8 mouse cellular contexts compared by ENCODE assay signal in genomic region chr15:31569325-31570022, GRCm38 (mm10). TPM values are rescaled to one million over a fixed set of nuclear protein-coding genes. Genes with fewer than 3 reads are reported as not detected.
A peak's percentile ranks its signal among the peaks of the same experiment; 100 is the strongest.
DNase-seq lines count a peak whose midpoint lies in the region; ATAC-seq and TF ChIP-seq lines count a peak whose summit lies in the region.

No protein-coding gene starts in this region.

- H3K4me2 ChIP-seq in forebrain, embryonic 16.5 days (ENCODE audit: low read length): no peak overlapping the region

- H3K27ac ChIP-seq in kidney, adult 2 months (ENCODE audit: insufficient read depth, low read depth, low read length): peak overlapping the region; percentile 65
- no peak overlapping the region for H3K27ac ChIP-seq in forebrain, embryonic 16.5 days (ENCODE audit: low read length)

- 35% methylated on average over 9 of the region's 9 CpGs for WGBS in kidney, adult 2 months
- 59% methylated on average over 9 of the region's 9 CpGs for WGBS in forebrain, embryonic 16.5 days

- no peaks in the 10 kb centered on the region for H3K27me3 ChIP-seq in kidney, adult 2 months (replicated peaks; ENCODE audit: control insufficient read depth, insufficient read depth, low read length)
- no peaks in the 10 kb centered on the region for H3K27me3 ChIP-seq in forebrain, embryonic 16.5 days (replicated peaks; ENCODE audit: control insufficient read depth, insufficient read depth, low read length)

- H3K36me3 ChIP-seq in kidney, adult 2 months (ENCODE audit: control insufficient read depth, insufficient read depth, low read length): no peaks in the 10 kb centered on the region
- no peaks in the 10 kb centered on the region for H3K36me3 ChIP-seq in forebrain, embryonic 16.5 days (ENCODE audit: control insufficient read depth, insufficient read depth)

- TF ChIP-seq CTCF in kidney, adult 2 months (conservative IDR thresholded peaks at IDR 0.05; ENCODE audit: insufficient read depth, insufficient read length, low read depth, low read length): no peak; the same call in 1 of the 2 replicates

- no peak overlapping the region for H3K9ac ChIP-seq in forebrain, embryonic 16.5 days (replicated peaks; ENCODE audit: low read depth, low read length)

- H3K4me3 ChIP-seq in kidney, adult 2 months (ENCODE audit: insufficient read depth, low read depth, low read length): peak overlapping the region; percentile 29; the same call in 1 of the 2 replicates
- H3K4me3 ChIP-seq in forebrain, embryonic 16.5 days (replicated peaks; ENCODE audit: low read length): no peak overlapping the region

- no peaks in the 10 kb centered on the region for H3K9me3 ChIP-seq in forebrain, embryonic 16.5 days (ENCODE audit: control insufficient read depth, low read length)

- intact Hi-C loops in heart, postnatal 25 days (cut with DNase I): loop anchor here (5.0 kb wide), 1 partner anchor 37 kb away; the partner anchor contains the start of gene March6

- DNase-seq in heart, adult 11 months: peak; percentile 89
- no peak for DNase-seq in heart, postnatal 25 days (ENCODE audit: low spot score)
- peak; percentile 87 for DNase-seq in adipocyte (ENCODE audit: low spot score)
- DNase-seq in kidney, adult 2 months: peak; percentile 95
- DNase-seq in ovary, postnatal 14 days (ENCODE audit: low spot score): peak; percentile 34
- DNase-seq in layer of hippocampus, postnatal 25 days (ENCODE audit: extremely low spot score in 1 of 2, low spot score in 1 of 2): no peak
- DNase-seq in spleen, postnatal 36 days (ENCODE audit: low spot score in 2 of 2): no peak

- peaks cover 27% of the 10 kb centered on the region for H3K4me1 ChIP-seq in kidney, adult 2 months (ENCODE audit: control insufficient read depth, insufficient read depth, low read length)
- H3K4me1 ChIP-seq in forebrain, embryonic 16.5 days (replicated peaks; ENCODE audit: control insufficient read depth, insufficient read depth, low read length): no peaks in the 10 kb centered on the region

- ATAC-seq in forebrain, embryonic 16.5 days: no peak

- no peak for TF ChIP-seq POLR2A in kidney, adult 2 months (IDR thresholded peaks at IDR 0.05; ENCODE audit: low read depth, low read length)

RNA-seq across cellular contexts. Expression of gene Cmbl, which starts 4.3 kb away (rescaled TPM):
- total RNA-seq in heart, postnatal 25 days (2021): 10 to 100 TPM; 28.0 to 31.2 TPM
- 343 and 361 TPM in 2 replicates for polyA plus RNA-seq in kidney, adult 2 months (2012; rRNA removed)
- 8.6 and 8.9 TPM in 2 replicates for polyA plus RNA-seq in forebrain, embryonic 16.5 days (2015; fragmentation: Nextera tagmentation; extraction: Ambion mirVana)
- total RNA-seq in layer of hippocampus, postnatal 25 days (2021): 10 to 100 TPM; 10.1 to 13.5 TPM

RNA-seq across cellular contexts. Expression of gene Cct5, which starts 32.1 kb away (rescaled TPM):
- 100 to 1,000 TPM; 147 to 158 TPM for total RNA-seq in heart, postnatal 25 days (2021)
- 87.3 and 102 TPM in 2 replicates for polyA plus RNA-seq in kidney, adult 2 months (2012; rRNA removed)
- polyA plus RNA-seq in forebrain, embryonic 16.5 days (2015; fragmentation: Nextera tagmentation; extraction: Ambion mirVana): 538 and 575 TPM in 2 replicates
- 100 to 1,000 TPM; 233 to 257 TPM for total RNA-seq in layer of hippocampus, postnatal 25 days (2021)

RNA-seq across cellular contexts. Expression of gene Fam173b, which starts 32.2 kb away (rescaled TPM):
- 10 to 100 TPM; 19.6 to 22.9 TPM for total RNA-seq in heart, postnatal 25 days (2021)
- 10.8 and 13.6 TPM in 2 replicates for polyA plus RNA-seq in kidney, adult 2 months (2012; rRNA removed)
- 9.5 and 10.2 TPM in 2 replicates for polyA plus RNA-seq in forebrain, embryonic 16.5 days (2015; fragmentation: Nextera tagmentation; extraction: Ambion mirVana)
- 10 to 100 TPM; 11.8 to 13.3 TPM for total RNA-seq in layer of hippocampus, postnatal 25 days (2021)

RNA-seq across cellular contexts. Expression of gene March6, which starts 38.6 kb away (rescaled TPM):
- 100 to 1,000 TPM; 100 to 111 TPM for total RNA-seq in heart, postnatal 25 days (2021)
- polyA plus RNA-seq in kidney, adult 2 months (2012; rRNA removed): 36.1 and 46.6 TPM in 2 replicates
- polyA plus RNA-seq in forebrain, embryonic 16.5 days (2015; fragmentation: Nextera tagmentation; extraction: Ambion mirVana): 95.4 and 96.8 TPM in 2 replicates
- 100 to 1,000 TPM; 186 to 189 TPM for total RNA-seq in layer of hippocampus, postnatal 25 days (2021)

Comparison
In these comparisons a context has a peak if more than half of its experiments do, and no peak if none do; other contexts are left out.
1. DNase-seq: peak in heart, adult 11 months (single experiment), adipocyte (single experiment), kidney, adult 2 months (single experiment) and ovary, postnatal 14 days (single experiment); none in heart, postnatal 25 days (single experiment), layer of hippocampus, postnatal 25 days (0 of 2) and spleen, postnatal 36 days (0 of 2).